Mouse (Mus musculus): ENCODE data around the gene Rap1gap2.
A peak's percentile ranks its signal among the peaks of the same experiment; 100 is the strongest.

Gene Rap1gap2

DNA sequence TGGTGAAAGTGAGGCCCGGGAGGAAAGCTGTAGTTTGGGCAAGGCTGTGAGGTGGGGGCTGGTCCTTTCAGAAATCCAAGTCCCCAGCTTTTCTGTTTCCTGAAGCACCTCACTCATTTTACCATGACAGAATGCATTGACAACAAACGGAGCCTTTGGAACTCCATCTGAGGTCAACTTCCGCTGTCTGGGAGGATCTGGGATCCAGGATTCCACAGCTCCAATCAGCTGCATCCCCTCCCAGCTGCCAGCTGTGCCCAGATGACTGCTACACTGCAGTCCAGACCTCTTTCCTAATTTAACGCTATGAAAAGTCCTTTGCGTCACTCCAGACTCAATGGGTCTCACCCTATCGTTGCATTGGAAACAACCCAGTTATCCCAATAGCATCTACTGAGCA lies 41.0 kb downstream of the Rap1gap2 start:
- DNase-seq = no peak

DNA sequence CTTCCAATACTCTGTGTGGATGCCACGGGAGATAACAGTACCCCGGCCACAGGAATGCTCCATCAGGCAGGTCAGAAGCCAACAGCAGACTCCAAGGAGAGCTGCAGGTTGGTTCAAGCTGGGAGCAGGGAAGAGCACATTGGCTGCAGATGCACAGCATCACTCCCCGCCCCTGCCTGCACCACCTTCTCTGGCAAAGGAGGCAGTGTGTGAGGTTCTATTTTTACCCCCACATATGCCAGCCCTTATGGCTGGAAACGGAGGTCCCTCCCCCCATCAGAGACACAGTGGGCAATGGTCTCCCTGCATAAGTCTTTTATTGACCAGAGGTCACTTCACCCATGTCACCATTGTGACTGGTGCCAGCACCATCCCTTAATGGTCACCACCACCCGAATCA lies 42.3 kb downstream of the Rap1gap2 start:
- no peak for DNase-seq

GRCm38 (mm10) chr11:74568004-74568403 lies 42.7 kb downstream of the Rap1gap2 start:
- DNase-seq = no peak

- no peak for DNase-seq
Observed at GRCm38 (mm10) chr11:74566326-74566874, 44.3 kb downstream of the Rap1gap2 start.

GRCm38 (mm10) chr11:74561392-74561791 lies 49.3 kb downstream of the Rap1gap2 start:
- DNase-seq = no peak

DNA sequence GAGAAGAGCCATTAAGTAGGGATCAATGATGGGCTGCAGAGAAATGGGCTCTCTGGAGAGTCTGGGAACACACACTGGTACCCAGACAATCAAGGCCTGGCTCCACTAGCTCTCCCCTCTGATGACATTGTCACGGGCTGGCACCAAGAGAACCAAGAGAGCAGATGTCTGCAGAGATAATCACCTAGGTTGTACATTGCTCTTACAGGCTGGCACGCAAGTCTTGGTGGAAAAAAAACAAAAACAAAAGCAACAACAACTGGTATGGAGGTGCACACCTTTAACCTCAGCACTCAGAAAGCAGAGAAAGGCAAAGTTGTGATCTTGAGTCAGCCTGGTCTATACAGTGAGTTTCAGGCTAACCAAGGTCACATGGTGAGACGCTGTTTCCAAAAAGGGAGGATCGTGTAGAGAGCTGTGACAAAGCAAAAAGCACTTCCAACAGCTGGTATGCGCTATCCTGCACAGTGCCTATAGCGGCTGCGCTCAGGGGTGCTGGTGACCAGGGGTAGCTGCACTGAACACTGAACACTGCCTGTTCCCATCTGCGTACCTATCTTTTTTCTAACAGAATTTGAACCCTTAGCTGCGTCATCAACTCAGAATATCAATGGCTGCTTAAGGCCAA lies 50.0 kb downstream of the Rap1gap2 start:
- no peak for DNase-seq

DNA sequence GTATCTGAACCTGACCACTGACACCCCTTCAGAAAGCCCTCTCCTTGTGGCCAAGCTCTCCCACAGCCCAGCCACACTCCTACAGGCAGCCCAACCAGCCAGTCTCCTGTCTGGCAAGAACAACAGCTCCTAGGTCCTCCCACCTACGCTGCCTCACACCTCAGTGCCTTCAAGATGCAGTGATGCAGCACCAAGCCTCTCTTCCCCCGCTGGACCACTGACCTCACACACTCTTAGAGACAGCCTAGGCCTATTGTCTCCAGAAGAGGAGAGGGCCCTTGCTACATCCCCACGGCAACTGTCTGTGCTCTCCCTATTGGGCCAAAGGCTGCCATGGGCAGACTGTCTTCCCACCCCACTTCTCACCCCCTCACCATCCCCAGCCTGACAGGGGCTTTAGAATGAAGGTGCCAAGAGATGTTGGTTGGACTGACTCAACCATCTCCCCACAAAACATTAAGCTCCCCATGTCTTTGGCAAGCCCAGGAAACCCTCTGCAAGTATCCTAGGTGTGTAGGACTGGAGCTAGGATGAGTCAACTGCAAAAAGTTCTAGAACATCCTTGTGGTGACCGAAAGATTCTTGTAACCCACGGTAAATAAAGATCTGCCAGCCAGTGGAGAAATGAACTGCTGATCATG lies 50.8 kb downstream of the Rap1gap2 start:
- no peak for DNase-seq

DNA sequence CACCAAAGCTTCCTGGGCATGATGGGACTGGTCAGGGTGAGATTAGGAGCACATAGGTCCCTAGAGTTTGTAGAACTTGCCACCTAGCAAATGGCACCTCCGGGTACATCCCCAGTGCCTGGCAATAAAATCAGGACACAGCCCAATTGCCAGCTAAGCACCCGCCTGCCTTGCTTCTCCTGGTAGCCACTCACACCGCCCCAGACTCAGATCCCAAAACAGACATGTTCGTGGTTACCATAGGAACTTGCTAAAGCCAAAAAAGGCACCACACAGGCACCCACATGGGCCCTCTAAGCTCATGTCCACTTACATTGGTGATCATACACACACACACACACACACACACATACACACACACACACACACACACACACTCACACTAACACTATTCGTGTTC lies 51.8 kb downstream of the Rap1gap2 start:
- no peak for DNase-seq

DNA sequence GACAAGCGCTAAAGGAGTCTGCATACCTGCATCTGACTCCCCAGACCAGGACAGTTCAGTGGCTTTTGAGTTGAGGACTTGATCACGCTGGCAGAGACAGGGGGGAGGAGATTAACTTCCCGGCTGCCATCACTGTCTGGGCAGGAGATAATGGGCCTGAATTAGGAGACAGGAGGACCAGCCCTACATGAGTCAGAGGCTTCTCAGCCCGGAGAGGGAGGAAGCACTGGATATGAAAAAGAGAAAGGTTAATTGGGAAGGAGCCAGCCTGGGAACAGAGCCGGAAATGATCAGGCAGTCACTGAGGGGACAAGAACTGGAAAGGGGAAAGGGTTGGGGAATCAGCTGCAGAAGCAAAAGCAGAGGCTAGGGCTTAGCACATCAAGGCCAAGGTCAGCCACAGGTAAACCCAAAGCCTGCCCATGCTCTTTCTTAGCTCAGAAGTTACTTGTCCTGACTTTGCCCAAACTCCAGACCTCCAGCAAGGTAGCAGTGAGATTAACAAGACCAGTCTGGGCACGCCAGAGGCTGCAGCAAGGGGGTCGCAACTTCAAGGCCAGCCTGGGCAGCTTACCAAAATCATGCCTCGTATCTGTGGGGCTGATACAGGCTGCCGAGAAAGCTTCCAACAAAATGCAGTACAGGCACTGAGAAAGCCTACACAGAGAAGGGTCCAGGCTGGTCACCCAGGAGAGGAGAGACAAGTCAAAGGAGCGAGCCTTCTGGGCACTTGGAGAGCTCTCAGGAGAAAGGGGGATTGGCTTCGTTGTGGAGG lies 53.1 kb downstream of the Rap1gap2 start:
- DNase-seq = no peak

- peak; percentile 85 for DNase-seq
Observed at GRCm38 (mm10) chr11:74555716-74556374, 54.9 kb downstream of the Rap1gap2 start.

DNA sequence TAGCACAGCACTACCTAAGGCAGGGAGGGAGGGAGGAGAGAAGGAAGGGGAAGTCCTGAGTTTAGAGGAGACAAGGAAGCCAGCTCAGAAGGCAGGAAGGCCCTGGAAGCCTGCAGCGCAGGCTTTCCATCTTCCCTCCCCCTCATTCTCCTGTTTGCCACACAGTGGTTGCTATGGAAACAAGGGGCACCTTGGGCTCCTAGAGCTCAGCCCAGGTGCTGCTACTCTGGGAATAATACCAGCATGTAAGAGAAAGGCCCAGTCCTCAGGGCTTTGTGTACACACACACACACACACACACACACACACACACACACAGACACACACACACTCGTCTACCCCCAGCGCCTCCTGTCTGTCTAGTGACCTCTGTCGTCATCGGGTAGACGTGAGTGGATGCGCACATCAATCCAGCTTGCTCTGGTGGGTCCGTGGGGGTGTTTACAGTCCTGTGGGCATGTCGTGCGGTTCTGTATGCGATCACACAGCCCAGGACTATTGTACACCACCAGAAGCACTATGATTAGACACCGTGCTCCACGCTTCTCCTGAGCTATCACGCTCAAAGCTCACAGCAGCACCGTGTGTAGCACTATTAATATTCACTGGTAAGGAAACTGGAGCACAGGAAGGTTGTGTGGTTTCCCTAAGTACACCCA lies 55.9 kb downstream of the Rap1gap2 start:
- no peak for DNase-seq

- DNase-seq = no peak
Observed at GRCm38 (mm10) chr11:74551568-74551967, 59.1 kb downstream of the Rap1gap2 start.

DNA sequence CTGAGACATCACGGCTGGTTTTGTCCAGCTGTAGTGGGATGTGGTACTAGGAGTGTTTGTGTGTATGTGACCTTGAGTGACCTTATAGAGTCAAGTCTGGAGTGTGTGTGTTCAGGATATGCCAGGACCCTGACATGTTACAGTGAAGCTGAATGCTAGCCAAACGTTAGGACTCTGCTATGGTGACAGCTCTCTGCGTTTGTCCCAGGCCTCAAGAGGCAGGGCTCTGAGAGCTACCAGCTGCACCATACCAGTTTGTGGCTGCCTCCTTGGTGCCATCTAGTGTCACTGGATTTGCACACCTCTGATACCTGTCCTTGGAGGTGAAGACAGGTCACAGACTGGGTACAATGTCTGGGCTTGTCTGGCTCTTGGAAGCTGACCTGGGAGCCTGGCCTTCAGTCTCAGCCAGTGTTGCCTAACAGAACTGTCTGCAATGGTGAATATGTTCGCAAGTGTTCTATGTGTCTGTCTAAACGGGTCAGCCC lies 60.1 kb downstream of the Rap1gap2 start:
- peak; percentile 25 for DNase-seq

- no peak for DNase-seq
Observed at GRCm38 (mm10) chr11:74548781-74549382, 61.8 kb downstream of the Rap1gap2 start.

DNA sequence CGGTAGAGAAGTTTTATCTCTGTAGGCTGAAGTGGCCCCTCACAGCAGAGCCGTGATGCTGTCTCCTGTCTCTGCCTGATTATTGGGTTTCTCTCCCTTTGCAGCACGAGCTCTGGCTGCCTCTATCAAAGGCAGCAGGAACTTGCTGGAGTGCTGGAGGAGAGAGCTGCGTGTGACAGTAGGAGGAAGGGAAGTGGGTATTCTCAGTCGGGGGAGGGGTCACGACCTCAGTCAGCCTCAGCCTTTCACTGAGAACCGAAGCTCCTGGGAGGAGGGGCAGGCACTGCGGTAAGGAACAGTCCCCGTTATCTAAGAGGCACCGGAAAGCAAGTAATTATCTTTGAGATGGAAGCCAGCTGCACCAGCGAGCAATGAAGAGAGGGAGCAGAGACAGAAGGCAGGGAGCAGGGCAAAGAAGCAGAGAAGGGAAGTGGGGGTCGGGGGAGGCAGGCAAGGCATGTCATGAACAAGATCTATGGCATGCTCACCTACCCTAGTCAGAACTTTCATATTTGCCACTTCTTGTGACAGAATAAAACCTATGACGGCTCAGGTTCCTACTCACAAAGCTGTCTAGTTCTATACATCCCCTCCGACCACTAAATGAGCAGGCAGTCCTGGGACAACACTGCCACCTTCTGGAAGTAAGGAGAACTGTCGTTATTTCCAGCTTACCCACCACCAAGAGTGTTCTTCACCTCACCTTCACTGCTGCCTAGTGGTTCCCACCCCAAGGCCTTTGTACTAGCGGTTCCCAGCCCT lies 63.6 kb downstream of the Rap1gap2 start:
- DNase-seq = peak; percentile 79

GRCm38 (mm10) chr11:74546165-74546564 lies 64.5 kb downstream of the Rap1gap2 start:
- peak; percentile 59 for DNase-seq

DNA sequence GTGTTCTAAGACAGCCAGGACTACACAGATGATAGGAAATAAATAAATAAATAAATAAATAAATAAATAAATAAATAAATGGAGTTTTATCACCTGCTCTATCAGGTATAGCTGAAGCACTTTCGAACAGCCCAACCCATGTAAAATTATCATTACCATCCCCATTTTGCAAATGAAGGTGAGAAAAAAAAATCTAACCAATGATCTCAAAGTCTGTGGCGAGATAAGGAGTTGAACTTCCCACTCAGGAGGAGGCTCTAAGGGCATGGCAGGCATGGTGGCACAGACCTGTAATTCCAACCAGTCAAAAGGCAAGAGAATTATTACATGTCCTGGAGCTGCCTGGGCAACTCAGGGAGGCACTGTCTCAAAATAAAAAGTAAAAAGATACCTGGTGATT lies 65.2 kb downstream of the Rap1gap2 start:
- no peak for DNase-seq

GRCm38 (mm10) chr11:74537352-74537751 lies 73.4 kb downstream of the Rap1gap2 start:
- no peak for DNase-seq

- DNase-seq = no peak
Observed at GRCm38 (mm10) chr11:74536140-74536842, 74.4 kb downstream of the Rap1gap2 start.

GRCm38 (mm10) chr11:74534380-74534779 lies 76.3 kb downstream of the Rap1gap2 start:
- no peak for DNase-seq

GRCm38 (mm10) chr11:74533050-74533449 lies 77.7 kb downstream of the Rap1gap2 start:
- DNase-seq = no peak
